Mouse (Mus musculus) cortical plate, adult 2 months (tissue): ENCODE results near the gene Tnk1.

Experiments used
- CTCF ChIP-seq: fragments of 200-500 bp; IDR thresholded peaks from 2 replicates; pipeline ENCODE4 v1.5.1; 2011; ENCODE audit warnings: mild to moderate bottlenecking, control low read depth, low read length; ENCODE audit not compliant: insufficient read depth; ENCODE audit errors: extremely low read depth
- POLR2A ChIP-seq: fragments of 200-500 bp; IDR thresholded peaks from 2 replicates; pipeline ENCODE4 v1.6.1; 2011; ENCODE audit warnings: mild to moderate bottlenecking, low read length, control low read depth; ENCODE audit not compliant: insufficient read depth; ENCODE audit errors: extremely low read depth

DNA sequence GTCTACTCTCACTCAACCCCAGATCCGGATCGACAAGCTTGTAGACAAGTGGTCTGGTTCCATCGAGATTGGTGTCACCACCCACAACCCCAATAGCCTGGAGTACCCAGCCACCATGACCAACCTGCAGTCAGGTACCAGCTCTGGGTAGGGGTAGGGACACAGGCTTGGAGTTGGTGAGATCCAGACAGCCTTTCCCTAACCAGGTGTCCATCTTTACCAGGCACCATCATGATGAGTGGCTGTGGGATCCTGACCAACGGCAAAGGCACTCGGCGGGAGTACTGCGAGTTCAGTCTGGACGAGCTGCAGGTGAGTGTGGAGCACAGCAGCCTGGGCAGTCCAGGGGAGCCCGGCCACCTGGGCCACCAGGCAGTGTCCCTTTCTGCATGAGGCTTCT lies 45.8 kb upstream of the Tnk1 start:
- no peak for TF ChIP-seq CTCF
- TF ChIP-seq POLR2A, result no peak
